Mouse (Mus musculus): ENCODE data around the gene Slit3.
A peak's percentile ranks its signal among the peaks of the same experiment; 100 is the strongest.

The Slit3 gene

GRCm38 (mm10) chr11:35120894-35121610, at the start of gene Slit3:
Gene Slit3, plus strand, starts transcription at chr11:35121224.
- peak; percentile 46 for DNase-seq

GRCm38 (mm10) chr11:35071451-35071850, 49.6 kb upstream of the Slit3 start:
- no peak for DNase-seq

GRCm38 (mm10) chr11:35075411-35075810, 45.6 kb upstream of the Slit3 start:
- no peak for DNase-seq

- DNase-seq = no peak
Measured at GRCm38 (mm10) chr11:35080451-35081125, 40.4 kb upstream of the Slit3 start.

- DNase-seq = no peak
Measured at GRCm38 (mm10) chr11:35082297-35082696, 38.7 kb upstream of the Slit3 start.

GRCm38 (mm10) chr11:35083049-35083448, 38.0 kb upstream of the Slit3 start:
- DNase-seq = no peak

GRCm38 (mm10) chr11:35085351-35085750, 35.7 kb upstream of the Slit3 start:
- no peak for DNase-seq

GRCm38 (mm10) chr11:35086029-35086428, 35.0 kb upstream of the Slit3 start:
- no peak for DNase-seq

GRCm38 (mm10) chr11:35087454-35087853, 33.6 kb upstream of the Slit3 start:
- DNase-seq = no peak

GRCm38 (mm10) chr11:35088136-35088535, 32.9 kb upstream of the Slit3 start:
- DNase-seq = no peak

- no peak for DNase-seq
Measured at GRCm38 (mm10) chr11:35090629-35091335, 30.2 kb upstream of the Slit3 start.

- DNase-seq = no peak
Measured at GRCm38 (mm10) chr11:35096538-35096937, 24.5 kb upstream of the Slit3 start.

GRCm38 (mm10) chr11:35109781-35110180, 11.2 kb upstream of the Slit3 start:
- DNase-seq = no peak

GRCm38 (mm10) chr11:35110784-35111183, 10.2 kb upstream of the Slit3 start:
- no peak for DNase-seq

GRCm38 (mm10) chr11:35113290-35113689, 7.7 kb upstream of the Slit3 start:
- no peak for DNase-seq

GRCm38 (mm10) chr11:35116436-35116835, 4.6 kb upstream of the Slit3 start:
- no peak for DNase-seq

GRCm38 (mm10) chr11:35117871-35118270, 3.2 kb upstream of the Slit3 start:
- DNase-seq = no peak

- no peak for DNase-seq
Measured at GRCm38 (mm10) chr11:35118731-35119130, 2.3 kb upstream of the Slit3 start.

- DNase-seq = peak; percentile 72
Measured at GRCm38 (mm10) chr11:35119360-35119759, 1.7 kb upstream of the Slit3 start.

- no peak for DNase-seq
Measured at GRCm38 (mm10) chr11:35120076-35120475, 948 bp upstream of the Slit3 start.

GRCm38 (mm10) chr11:35121611-35121959, 561 bp downstream of the Slit3 start:
- no peak for DNase-seq

GRCm38 (mm10) chr11:35122091-35122811, 1.2 kb downstream of the Slit3 start:
- DNase-seq = no peak

GRCm38 (mm10) chr11:35124489-35125107, 3.6 kb downstream of the Slit3 start:
- DNase-seq = no peak

Data from cerebellum, adult 11 months (tissue).